Mouse (Mus musculus) liver, embryonic 16.5 days (tissue): Measurements from ENCODE around the gene Hccs. TPM values are rescaled to one million over a fixed set of nuclear protein-coding genes. Genes with fewer than 3 reads are reported as not detected.

Experiments
- ATAC-seq: fragments of 200-750 bp; cut with Nextera tagmentation; 2 replicates; pipeline ENCODE4 v1.8.0; 2017; ENCODE audit warnings: low read depth, mild to moderate bottlenecking, moderate number of reproducible peaks, moderate library complexity
- H3K27ac ChIP-seq: fragments of 300-500 bp; sonication (generic); 2 replicates; pipeline ENCODE4 v1.5.1; 2014; ENCODE audit warnings: mild to moderate bottlenecking, low read length
- H3K27me3 ChIP-seq: fragments of 300-500 bp; sonication (generic); 2 replicates; pipeline ENCODE4 v1.6.1; 2014; ENCODE audit warnings: low read depth, low read length, mixed read lengths; ENCODE audit not compliant: control insufficient read depth, insufficient read depth
- H3K36me3 ChIP-seq: fragments of 300-500 bp; sonication (generic); 2 replicates; pipeline ENCODE4 v1.6.1; 2014; ENCODE audit warnings: mild to moderate bottlenecking; ENCODE audit not compliant: control insufficient read depth, insufficient read depth
- H3K4me1 ChIP-seq: fragments of 300-500 bp; sonication (generic); 2 replicates; pipeline ENCODE4 v1.6.1; 2014; ENCODE audit warnings: low read depth, low read length, mixed read lengths; ENCODE audit not compliant: control insufficient read depth
- H3K4me2 ChIP-seq: fragments of 300-500 bp; sonication (generic); 2 replicates; pipeline ENCODE4 v1.6.1; 2014; ENCODE audit warnings: low read depth, low read length, mixed read lengths
- H3K4me3 ChIP-seq: fragments of 300-500 bp; sonication (generic); 2 replicates; pipeline ENCODE4 v1.5.1; 2014; ENCODE audit warnings: low read depth, mild to moderate bottlenecking, low read length
- H3K9ac ChIP-seq: fragments of 300-500 bp; sonication (generic); 2 replicates; pipeline ENCODE4 v1.6.1; 2014; ENCODE audit warnings: low read depth, low read length
- H3K9me3 ChIP-seq: fragments of 300-500 bp; sonication (generic); replicated peaks from 2 replicates; pipeline ENCODE4 v1.6.1; 2016; ENCODE audit warnings: low read length; ENCODE audit not compliant: control insufficient read depth
- WGBS: fragments of 180-500 bp; shearing (Covaris S2); extraction: QIAGEN DNeasy Blood & Tissue Kit; methylation state at CpG from one replicate; pipeline ENCODE4 v1.1.7; 2014; ENCODE audit not compliant: insufficient replicate concordance; 5-methylcytosine and 5-hydroxymethylcytosine counted together
- polyA plus RNA-seq: library from polyadenylated mRNA; unstranded; fragments of >200 nt; fragmentation: Nextera tagmentation; extraction: Ambion mirVana; gene quantifications from 2 replicates; pipeline ENCODE4 v1.2.1, GENCODE M21; 2015

The Hccs gene
- polyA plus RNA-seq, 1 experiment from 2014 or later, result 8.3 TPM

GRCm38 (mm10) chrX:169222357-169223062, 97.7 kb downstream of the Hccs start:
- Histone ChIP-seq H3K27me3 (no peaks in the 10 kb centered on the region), H3K9me3 (no peaks in the 10 kb centered on the region), H3K9ac (no peak overlapping the region), H3K4me3 (no peak overlapping the region), H3K4me2 (no peak overlapping the region), H3K4me1 (no peaks in the 10 kb centered on the region), H3K36me3 (no peaks in the 10 kb centered on the region), H3K27ac (no peak overlapping the region)
- ATAC-seq, result no peak
- 42% methylated on average over 3 of the region's 3 CpGs for WGBS

GRCm38 (mm10) chrX:169220064-169220463, 100.1 kb downstream of the Hccs start:
- H3K4me3 ChIP-seq, result no peak overlapping the region
- no peak overlapping the region for H3K4me2 ChIP-seq
- H3K4me1 ChIP-seq, result no peaks in the 10 kb centered on the region
- no peaks in the 10 kb centered on the region for H3K9me3 ChIP-seq
- H3K27me3 ChIP-seq, result no peaks in the 10 kb centered on the region
- H3K36me3 ChIP-seq, result no peaks in the 10 kb centered on the region
- H3K27ac ChIP-seq, result no peak overlapping the region
- ATAC-seq, result no peak
- H3K9ac ChIP-seq, result no peak overlapping the region
- WGBS, result 21% methylated on average over 8 of the region's 8 CpGs

GRCm38 (mm10) chrX:169210019-169210418, 110.2 kb downstream of the Hccs start:
- WGBS, result 61% methylated on average over 3 of the region's 3 CpGs
- H3K9me3 ChIP-seq, result no peaks in the 10 kb centered on the region
- H3K9ac ChIP-seq, result no peak overlapping the region
- H3K4me2 ChIP-seq, result no peak overlapping the region
- no peaks in the 10 kb centered on the region for H3K4me1 ChIP-seq
- no peak overlapping the region for H3K27ac ChIP-seq
- ATAC-seq, result no peak
- no peaks in the 10 kb centered on the region for H3K27me3 ChIP-seq
- no peaks in the 10 kb centered on the region for H3K36me3 ChIP-seq
- no peak overlapping the region for H3K4me3 ChIP-seq

Other genes with a start within 250 kb of the Hccs start
- gene Amelx, start 133.2 kb downstream of the Hccs start, polyA plus RNA-seq, result not detected in 2 replicates